Mouse (Mus musculus) layer of hippocampus, adult 18-20 months (tissue): ENCODE measurements around the gene Proser3. TPM values are rescaled to one million over a fixed set of nuclear protein-coding genes. Genes with fewer than 3 reads are reported as not detected.

Experiments
- DNase-seq, 2 experiments: peaks; one replicate each; pipeline ENCODE4 v3.0.0; 2022; ENCODE audit warnings: low spot score in 2 of 2
- microRNA-seq, 2 experiments: library from miRNA; unstranded; fragments of <30 nt; microRNA quantifications; one replicate each; pipeline ENCODE4 v1.2.0; 2021
- total RNA-seq, 2 experiments: library from RNA; stranded (reverse); gene quantifications; 2 replicates each; pipeline ENCODE4 v1.2.3; 2021

Proser3 gene
- total RNA-seq, 2 experiments from 2014 or later = 4.4 to 5.2 TPM

- no peak for DNase-seq
Measured at GRCm38 (mm10) chr7:30493401-30493931, 58.6 kb downstream of the Proser3 start, which contains the start of gene Prodh2. Gene Prodh2, plus strand, starts transcription at chr7:30493622.

- DNase-seq = peak; percentile 37 to 88
Measured at GRCm38 (mm10) chr7:30492765-30493164, 59.3 kb downstream of the Proser3 start.

- no peak for DNase-seq
Measured at GRCm38 (mm10) chr7:30490957-30491307, 61.2 kb downstream of the Proser3 start.

- peak; percentile 44 to 75 for DNase-seq
Measured at GRCm38 (mm10) chr7:30490251-30490956, 61.7 kb downstream of the Proser3 start.

Small RNAs within 50 kb of the gene (microRNA-seq; reads per million reads assigned to microRNA genes)
- 0 reads per million in 2 experiments for gene Gm38670
- gene Mir3569 = 0.25 to 0.98 reads per million in 2 experiments

Other genes with a start within 250 kb of the Proser3 start
- 10 to 100 TPM; 55.2 to 63.0 TPM for gene Alkbh6, start 243.6 kb downstream of the Proser3 start, total RNA-seq
- 10 to 100 TPM; 10.5 to 10.9 TPM for gene Syne4, start 237.5 kb downstream of the Proser3 start, total RNA-seq
- under 1 TPM; 0.30 to 0.43 TPM for gene E130208F15Rik, start 230.6 kb downstream of the Proser3 start, total RNA-seq
- gene Sdhaf1, start 228.4 kb downstream of the Proser3 start, total RNA-seq = 1 to 10 TPM; 6.3 to 6.6 TPM
- gene Lrfn3, start 189.5 kb downstream of the Proser3 start, total RNA-seq = 10 to 100 TPM; 29.9 to 32.6 TPM
- 10 to 100 TPM; 29.7 to 34.3 TPM for gene Tyrobp, start 138.5 kb downstream of the Proser3 start, total RNA-seq
- under 1 TPM in 1 of 2 experiments, not detected in 1; 0.99 TPM for gene Hcst, start 132.4 kb downstream of the Proser3 start, total RNA-seq
- 1 to 10 TPM; 3.0 to 4.2 TPM for gene Nfkbid, start 130.6 kb downstream of the Proser3 start, total RNA-seq
- 1,000 to 10,000 TPM; 1,425 to 1,440 TPM for gene Aplp1, start 106.8 kb downstream of the Proser3 start, total RNA-seq
- 10 to 100 TPM; 11.9 to 17.4 TPM for gene Kirrel2, start 94.6 kb downstream of the Proser3 start, total RNA-seq
- gene Nphs1, start 94.0 kb downstream of the Proser3 start, total RNA-seq = 1 to 10 TPM in 1 of 2 experiments, under 1 TPM in 1; 0.96 to 1.8 TPM
- gene Prodh2, start 58.7 kb downstream of the Proser3 start, total RNA-seq = not detected
- 100 to 1,000 TPM in 1 of 2 experiments, 10 to 100 TPM in 1; 97.4 to 108 TPM for gene Arhgap33, start 17.2 kb downstream of the Proser3 start, total RNA-seq
- 1 to 10 TPM; 2.6 to 2.9 TPM for gene Hspb6, start 121 bp downstream of the Proser3 start, total RNA-seq
- 10 to 100 TPM; 40.8 to 43.2 TPM for gene Lin37, start 7.5 kb upstream of the Proser3 start, total RNA-seq
- 10 to 100 TPM; 74.6 to 75.2 TPM for gene U2af1l4, start 11.0 kb upstream of the Proser3 start, total RNA-seq
- gene Gm49396, start 11.0 kb upstream of the Proser3 start, total RNA-seq = 1 to 10 TPM; 9.1 to 9.2 TPM
- gene Psenen, start 11.3 kb upstream of the Proser3 start, total RNA-seq = 10 to 100 TPM; 89.3 to 91.7 TPM
- gene Igflr1, start 13.1 kb upstream of the Proser3 start, total RNA-seq = 1 to 10 TPM; 4.9 to 6.4 TPM
- 10 to 100 TPM; 45.3 to 47.8 TPM for gene Kmt2b, start 36.4 kb upstream of the Proser3 start, total RNA-seq
- not detected for gene Zbtb32, start 46.6 kb upstream of the Proser3 start, total RNA-seq
- under 1 TPM; 0.38 to 0.45 TPM for gene Upk1a, start 60.5 kb upstream of the Proser3 start, total RNA-seq
- gene Cox6b1, start 73.9 kb upstream of the Proser3 start, total RNA-seq = 100 to 1,000 TPM; 599 to 606 TPM
- gene Etv2, start 83.6 kb upstream of the Proser3 start, total RNA-seq = not detected
- 10 to 100 TPM; 79.0 to 82.6 TPM for gene Rbm42, start 98.0 kb upstream of the Proser3 start, total RNA-seq
- 1 to 10 TPM; 4.6 to 5.4 TPM for gene Haus5, start 112.7 kb upstream of the Proser3 start, total RNA-seq
- gene Pmis2, start 119.3 kb upstream of the Proser3 start, total RNA-seq = not detected
- not detected for gene 2200002J24Rik, start 146.6 kb upstream of the Proser3 start, total RNA-seq
- gene Atp4a, start 159.9 kb upstream of the Proser3 start, total RNA-seq = under 1 TPM; 0.22 to 0.36 TPM
- 100 to 1,000 TPM; 109 TPM for gene Tmem147, start 177.2 kb upstream of the Proser3 start, total RNA-seq
- not detected for gene Gapdhs, start 191.4 kb upstream of the Proser3 start, total RNA-seq
- 10 to 100 TPM in 1 of 2 experiments, 1 to 10 TPM in 1; 6.9 to 10.1 TPM for gene Sbsn, start 199.2 kb upstream of the Proser3 start, total RNA-seq
- gene Dmkn, start 211.5 kb upstream of the Proser3 start, total RNA-seq = 1 to 10 TPM; 1.1 to 1.8 TPM
- not detected for gene Krtdap, start 235.6 kb upstream of the Proser3 start, total RNA-seq